In genomic region chr5:112018925-112019324, GRCm38 (mm10) we compare ENCODE assay signal across 14 mouse cellular contexts.
DNase-seq lines count a peak whose midpoint lies in the region; ATAC-seq lines count a peak whose summit lies in the region.
"Had no signal": no experiment of that assay in that cellular context is flagged by ENCODE, and none has a peak within 500 bp of the region (broad histone marks: within the 10 kb centered on the region; RNA-seq: fewer than 3 reads in every experiment).

No protein-coding gene starts in this region.

- H3K4me3 ChIP-seq in embryonic facial prominence, embryonic 15.5 days (replicated peaks), result no peak overlapping the region
- H3K4me3 ChIP-seq: intestine, embryonic 15.5 days; limb, embryonic 12.5 days; liver, embryonic 15.5 days; neural tube, embryonic 13.5 days had no signal

- intact Hi-C loops in heart, postnatal 36 days (cut with DNase I), result loop anchor here (5.0 to 10.0 kb wide), 3 partner anchors 82 to 604 kb away; partner anchors contain the start of gene Mn1

- no peaks in the 10 kb centered on the region for H3K36me3 ChIP-seq in embryonic facial prominence, embryonic 15.5 days
- H3K36me3 ChIP-seq: intestine, embryonic 15.5 days; limb, embryonic 12.5 days; liver, embryonic 15.5 days; neural tube, embryonic 13.5 days had no signal

- peak; percentile 63 for ATAC-seq in embryonic facial prominence, embryonic 15.5 days (ENCODE audit: insufficient number of reproducible peaks, low FRiP score, low TSS enrichment, low read depth)
- ATAC-seq: intestine, embryonic 15.5 days had no signal

- peaks cover 13% of the 10 kb centered on the region for H3K4me1 ChIP-seq in embryonic facial prominence, embryonic 15.5 days
- H3K4me1 ChIP-seq: intestine, embryonic 15.5 days; liver, embryonic 15.5 days had no signal

- no peak overlapping the region for H3K4me2 ChIP-seq in embryonic facial prominence, embryonic 15.5 days (replicated peaks)
- H3K4me2 ChIP-seq: intestine, embryonic 15.5 days; limb, embryonic 12.5 days; liver, embryonic 15.5 days; neural tube, embryonic 13.5 days had no signal

- DNase-seq in gastrocnemius, postnatal 10 days, result peak; percentile 54
- no peak for DNase-seq in gastrocnemius, adult 18-20 months (ENCODE audit: low spot score)
- DNase-seq in lung, postnatal 14 days, result peak; percentile 10
- DNase-seq in lung, postnatal 4 days, result no peak
- DNase-seq in heart, postnatal 36 days, result peak; percentile 46 to 53
- no peak for DNase-seq in yolk sac, embryonic 10.5 days (ENCODE audit: low spot score)
- DNase-seq: thymus, postnatal 14 days had no signal

- peak overlapping the region; percentile 68 for H3K27ac ChIP-seq in embryonic facial prominence, embryonic 15.5 days (replicated peaks)
- H3K27ac ChIP-seq: intestine, embryonic 15.5 days; kidney, postnatal 0 days; limb, embryonic 12.5 days; liver, embryonic 15.5 days; macrophage; neural tube, embryonic 13.5 days had no signal

- 35% methylated on average over 7 of the region's 7 CpGs for WGBS in embryonic facial prominence, embryonic 15.5 days

- no peaks in the 10 kb centered on the region for H3K27me3 ChIP-seq in embryonic facial prominence, embryonic 15.5 days
- H3K27me3 ChIP-seq: intestine, embryonic 15.5 days; liver, embryonic 15.5 days had no signal

- no peak overlapping the region for H3K9ac ChIP-seq in embryonic facial prominence, embryonic 15.5 days
- H3K9ac ChIP-seq: intestine, embryonic 15.5 days; limb, embryonic 12.5 days; liver, embryonic 15.5 days; neural tube, embryonic 13.5 days had no signal

- no peaks in the 10 kb centered on the region for H3K9me3 ChIP-seq in embryonic facial prominence, embryonic 15.5 days (replicated peaks)
- H3K9me3 ChIP-seq: intestine, embryonic 15.5 days; limb, embryonic 12.5 days; liver, embryonic 15.5 days; neural tube, embryonic 13.5 days had no signal

Comparison
In these comparisons a context has a peak if more than half of its experiments do, and no peak if none do; other contexts are left out.
1. DNase-seq: peak in gastrocnemius, postnatal 10 days (single experiment), lung, postnatal 14 days (single experiment) and heart, postnatal 36 days (2 of 2); none in gastrocnemius, adult 18-20 months (single experiment), lung, postnatal 4 days (0 of 2) and yolk sac, embryonic 10.5 days (single experiment).